Mouse (Mus musculus): ENCODE results near the gene Sgcd. TPM values are rescaled to one million over a fixed set of nuclear protein-coding genes. Genes with fewer than 3 reads are reported as not detected.

Sgcd gene
- polyA plus RNA-seq, 1 experiment from 2014 or later: 2.5 TPM

DNA sequence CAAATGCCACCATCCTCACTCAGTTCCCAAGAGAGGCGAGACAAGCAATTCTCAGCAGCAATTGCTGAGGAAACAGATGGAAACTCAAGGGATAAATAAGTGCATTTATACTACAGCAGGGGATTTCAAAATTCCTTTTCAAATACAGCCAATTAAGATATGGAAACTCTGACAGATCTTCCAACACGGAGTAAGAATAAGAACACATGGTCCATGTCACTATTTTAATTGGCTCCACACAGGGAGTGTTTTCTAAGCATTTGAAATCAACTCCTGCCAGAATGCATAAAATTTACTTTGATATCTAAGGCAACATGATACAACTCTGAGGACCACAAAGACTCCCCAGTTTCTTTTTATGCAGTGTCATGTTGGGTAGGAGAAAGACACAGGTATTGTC, 49.0 kb downstream of the Sgcd start:
- no peak overlapping the region for H3K4me2 ChIP-seq (replicated peaks; ENCODE audit: low read depth, low read length)
- H3K36me3 ChIP-seq (ENCODE audit: insufficient read depth, low read length): no peaks in the 10 kb centered on the region
- H3K4me3 ChIP-seq (ENCODE audit: low read length): no peak overlapping the region
- H3K9ac ChIP-seq (replicated peaks; ENCODE audit: low read length): no peak overlapping the region
- H3K9me3 ChIP-seq (ENCODE audit: low read length): no peaks in the 10 kb centered on the region
- H3K27ac ChIP-seq (ENCODE audit: low read length): no peak overlapping the region
- ATAC-seq (ENCODE audit: low FRiP score, low TSS enrichment): no peak
- no peaks in the 10 kb centered on the region for H3K27me3 ChIP-seq (ENCODE audit: insufficient read depth, low read length)
- WGBS: 65% methylated on average over 2 of the region's 2 CpGs
- no peaks in the 10 kb centered on the region for H3K4me1 ChIP-seq (ENCODE audit: insufficient read depth, low read length)

DNA sequence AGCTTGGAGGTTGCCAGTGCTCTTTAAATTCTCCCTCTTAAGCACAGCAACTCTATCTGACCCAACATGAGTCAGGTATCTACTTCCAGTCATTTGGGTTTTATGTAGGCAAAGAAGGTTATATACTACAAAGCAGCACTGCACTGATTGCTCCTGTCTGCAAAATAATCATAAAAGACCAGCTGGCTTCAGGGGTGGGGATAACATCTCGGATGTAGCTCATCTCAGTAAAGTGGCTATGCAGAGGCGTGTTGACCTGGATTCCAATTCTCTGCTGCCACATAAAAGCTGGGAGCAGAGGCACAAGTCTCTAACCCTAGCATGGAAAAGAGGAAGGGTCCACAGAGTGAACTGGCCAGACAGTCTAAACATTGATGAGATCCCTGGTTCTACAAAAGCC, 71.2 kb downstream of the Sgcd start:
- no peaks in the 10 kb centered on the region for H3K27me3 ChIP-seq (ENCODE audit: insufficient read depth, low read length)
- no peak overlapping the region for H3K4me2 ChIP-seq (replicated peaks; ENCODE audit: low read depth, low read length)
- H3K27ac ChIP-seq (ENCODE audit: low read length): no peak overlapping the region
- H3K36me3 ChIP-seq (ENCODE audit: insufficient read depth, low read length): no peaks in the 10 kb centered on the region
- ATAC-seq (ENCODE audit: low FRiP score, low TSS enrichment): no peak
- WGBS: 79% methylated on average over 2 of the region's 2 CpGs
- H3K4me3 ChIP-seq (ENCODE audit: low read length): no peak overlapping the region
- no peak overlapping the region for H3K9ac ChIP-seq (replicated peaks; ENCODE audit: low read length)
- no peaks in the 10 kb centered on the region for H3K4me1 ChIP-seq (ENCODE audit: insufficient read depth, low read length)
- no peaks in the 10 kb centered on the region for H3K9me3 ChIP-seq (ENCODE audit: low read length)

DNA sequence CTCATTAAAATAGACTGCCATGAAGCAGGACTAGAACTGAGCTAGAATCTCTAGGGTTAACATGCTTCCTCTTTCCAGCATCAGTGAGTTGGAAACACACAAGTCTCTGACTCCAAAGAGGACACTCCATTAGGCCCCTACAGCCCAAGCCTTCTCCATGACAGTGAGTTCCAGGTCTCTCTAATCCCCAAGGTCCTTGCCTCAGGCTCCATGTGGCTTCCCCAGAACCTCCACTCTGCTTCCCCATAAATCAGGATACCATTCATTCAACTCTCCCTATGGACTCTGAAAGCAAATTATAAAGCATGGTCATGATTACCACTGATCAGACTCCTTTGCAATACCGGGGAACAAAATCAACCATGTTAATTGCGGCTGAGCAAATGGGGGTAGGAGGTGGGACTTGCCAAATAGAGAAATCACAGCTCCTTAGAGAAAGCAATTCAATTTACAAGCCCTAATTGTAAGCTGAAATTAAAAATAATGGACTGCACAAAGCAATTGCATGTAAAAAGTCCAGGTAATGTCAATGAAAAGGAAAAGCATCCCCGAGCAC, 97.1 kb downstream of the Sgcd start:
- no peaks in the 10 kb centered on the region for H3K4me1 ChIP-seq (ENCODE audit: insufficient read depth, low read length)
- H3K9ac ChIP-seq (replicated peaks; ENCODE audit: low read length): no peak overlapping the region
- H3K27me3 ChIP-seq (ENCODE audit: insufficient read depth, low read length): no peaks in the 10 kb centered on the region
- 92% methylated on average over 3 of the region's 3 CpGs for WGBS
- no peak for ATAC-seq (ENCODE audit: low FRiP score, low TSS enrichment)
- no peak overlapping the region for H3K4me3 ChIP-seq (ENCODE audit: low read length)
- no peaks in the 10 kb centered on the region for H3K36me3 ChIP-seq (ENCODE audit: insufficient read depth, low read length)
- no peak overlapping the region for H3K4me2 ChIP-seq (replicated peaks; ENCODE audit: low read depth, low read length)
- no peaks in the 10 kb centered on the region for H3K9me3 ChIP-seq (ENCODE audit: low read length)
- no peak overlapping the region for H3K27ac ChIP-seq (ENCODE audit: low read length)

DNA sequence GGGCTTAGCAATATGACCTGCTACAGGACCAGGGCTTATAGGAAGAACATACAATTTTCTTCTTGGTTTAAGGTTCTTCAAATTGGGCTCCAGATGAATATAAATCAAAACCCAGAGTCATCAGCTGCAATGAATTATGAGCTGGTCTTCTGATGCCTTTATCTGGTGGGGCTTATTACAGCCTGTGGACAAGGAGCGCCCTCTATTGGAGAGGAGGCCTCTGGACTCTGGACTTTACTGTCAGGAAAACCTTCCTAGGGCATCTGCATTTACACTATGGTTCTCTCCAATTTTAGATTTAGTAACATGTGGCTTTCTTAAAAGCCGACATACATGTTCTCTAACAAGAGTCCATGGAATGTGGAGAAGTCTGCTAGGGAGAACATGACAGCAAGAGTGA, 98.5 kb downstream of the Sgcd start:
- Histone ChIP-seq H3K27me3 (ENCODE audit: insufficient read depth, low read length) (no peaks in the 10 kb centered on the region), H3K36me3 (ENCODE audit: insufficient read depth, low read length) (no peaks in the 10 kb centered on the region), H3K4me3 (ENCODE audit: low read length) (no peak overlapping the region), H3K9ac (replicated peaks; ENCODE audit: low read length) (no peak overlapping the region), H3K4me1 (ENCODE audit: insufficient read depth, low read length) (no peaks in the 10 kb centered on the region), H3K27ac (ENCODE audit: low read length) (no peak overlapping the region), H3K4me2 (replicated peaks; ENCODE audit: low read depth, low read length) (no peak overlapping the region), H3K9me3 (ENCODE audit: low read length) (no peaks in the 10 kb centered on the region)
- 65% methylated on average over 2 of the region's 2 CpGs for WGBS
- ATAC-seq (ENCODE audit: low FRiP score, low TSS enrichment): no peak

DNA sequence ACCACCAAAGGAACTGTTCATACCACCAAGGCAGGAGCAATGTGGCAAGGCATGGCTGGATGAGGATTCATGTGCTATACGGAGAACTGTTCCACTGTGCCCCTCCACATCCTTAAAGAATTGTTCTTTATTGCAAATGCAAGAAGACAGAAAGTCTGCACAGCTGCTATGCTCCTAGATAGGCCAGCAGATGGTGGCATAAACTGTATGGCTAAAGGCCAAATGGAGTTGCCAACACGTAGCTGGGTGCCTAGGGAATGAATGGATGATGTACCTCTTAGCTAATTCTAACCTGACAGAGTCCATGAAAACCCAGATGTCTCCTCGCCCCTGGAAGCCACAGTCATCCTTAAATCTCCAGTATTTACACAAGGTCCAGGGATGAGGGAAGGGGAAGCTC, 103.5 kb downstream of the Sgcd start:
- Histone ChIP-seq H3K4me3 (ENCODE audit: low read length) (no peak overlapping the region), H3K9me3 (ENCODE audit: low read length) (no peaks in the 10 kb centered on the region), H3K27me3 (ENCODE audit: insufficient read depth, low read length) (no peaks in the 10 kb centered on the region), H3K36me3 (ENCODE audit: insufficient read depth, low read length) (no peaks in the 10 kb centered on the region), H3K27ac (ENCODE audit: low read length) (no peak overlapping the region), H3K4me2 (replicated peaks; ENCODE audit: low read depth, low read length) (no peak overlapping the region), H3K9ac (replicated peaks; ENCODE audit: low read length) (no peak overlapping the region), H3K4me1 (ENCODE audit: insufficient read depth, low read length) (no peaks in the 10 kb centered on the region)
- 56% methylated on average over 3 of the region's 3 CpGs for WGBS
- ATAC-seq (ENCODE audit: low FRiP score, low TSS enrichment): no peak

DNA sequence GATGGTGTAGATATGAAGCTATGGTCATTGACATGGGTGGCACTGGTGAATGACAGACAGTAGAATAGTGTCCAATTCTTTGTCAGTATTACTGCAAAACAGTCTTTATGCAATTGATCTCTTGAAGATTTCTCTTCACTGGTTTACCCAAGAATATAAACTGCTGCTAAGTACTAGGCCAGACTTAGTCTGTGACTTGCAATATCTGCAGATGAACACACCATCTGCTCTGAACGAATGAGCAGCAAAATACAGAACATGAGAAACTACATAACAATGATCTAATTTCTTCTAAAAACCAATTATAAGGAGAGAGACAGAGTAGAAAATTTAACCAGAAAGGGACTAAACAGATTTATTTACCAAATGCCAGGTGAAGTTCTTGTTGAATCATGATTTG, 105.2 kb downstream of the Sgcd start:
- H3K9ac ChIP-seq (replicated peaks; ENCODE audit: low read length): no peak overlapping the region
- no peak overlapping the region for H3K4me3 ChIP-seq (ENCODE audit: low read length)
- no peaks in the 10 kb centered on the region for H3K4me1 ChIP-seq (ENCODE audit: insufficient read depth, low read length)
- no peak overlapping the region for H3K4me2 ChIP-seq (replicated peaks; ENCODE audit: low read depth, low read length)
- H3K9me3 ChIP-seq (ENCODE audit: low read length): no peaks in the 10 kb centered on the region
- H3K27me3 ChIP-seq (ENCODE audit: insufficient read depth, low read length): no peaks in the 10 kb centered on the region
- H3K27ac ChIP-seq (ENCODE audit: low read length): no peak overlapping the region
- no peak for ATAC-seq (ENCODE audit: low FRiP score, low TSS enrichment)
- no peaks in the 10 kb centered on the region for H3K36me3 ChIP-seq (ENCODE audit: insufficient read depth, low read length)
- WGBS: 65% methylated on average over 1 of the region's 1 CpGs

DNA sequence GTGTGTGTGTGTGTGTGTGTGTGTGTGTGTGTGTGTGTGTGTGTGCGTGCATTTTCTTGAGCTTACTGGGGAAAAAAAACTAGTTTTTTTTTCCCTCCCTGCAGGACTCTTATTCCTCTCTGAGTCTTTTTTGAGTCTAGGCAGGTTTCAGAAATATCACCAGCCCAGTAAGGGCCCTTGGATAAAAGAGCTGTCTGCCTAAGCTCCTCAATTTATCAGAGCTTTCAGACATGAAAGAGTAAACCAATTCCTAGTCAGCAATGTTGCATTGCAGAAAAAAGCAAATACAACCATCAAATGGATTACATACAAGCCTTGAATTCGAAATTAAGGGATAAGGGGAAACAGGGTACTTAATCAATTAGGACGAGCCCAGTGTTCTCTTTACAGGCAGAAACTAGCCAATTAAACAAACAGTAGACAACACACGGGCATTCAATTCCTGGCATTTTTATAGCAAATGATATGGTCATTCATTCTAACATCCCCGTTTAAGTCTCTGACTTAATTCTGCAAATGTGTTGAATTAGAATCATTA, 112.1 kb downstream of the Sgcd start:
- no peaks in the 10 kb centered on the region for H3K27me3 ChIP-seq (ENCODE audit: insufficient read depth, low read length)
- no peak for ATAC-seq (ENCODE audit: low FRiP score, low TSS enrichment)
- no peak overlapping the region for H3K9ac ChIP-seq (replicated peaks; ENCODE audit: low read length)
- no peaks in the 10 kb centered on the region for H3K36me3 ChIP-seq (ENCODE audit: insufficient read depth, low read length)
- no peak overlapping the region for H3K4me3 ChIP-seq (ENCODE audit: low read length)
- WGBS: 58% methylated on average over 5 of the region's 5 CpGs
- H3K27ac ChIP-seq (ENCODE audit: low read length): no peak overlapping the region
- H3K9me3 ChIP-seq (ENCODE audit: low read length): no peaks in the 10 kb centered on the region
- H3K4me2 ChIP-seq (replicated peaks; ENCODE audit: low read depth, low read length): no peak overlapping the region
- no peaks in the 10 kb centered on the region for H3K4me1 ChIP-seq (ENCODE audit: insufficient read depth, low read length)

DNA sequence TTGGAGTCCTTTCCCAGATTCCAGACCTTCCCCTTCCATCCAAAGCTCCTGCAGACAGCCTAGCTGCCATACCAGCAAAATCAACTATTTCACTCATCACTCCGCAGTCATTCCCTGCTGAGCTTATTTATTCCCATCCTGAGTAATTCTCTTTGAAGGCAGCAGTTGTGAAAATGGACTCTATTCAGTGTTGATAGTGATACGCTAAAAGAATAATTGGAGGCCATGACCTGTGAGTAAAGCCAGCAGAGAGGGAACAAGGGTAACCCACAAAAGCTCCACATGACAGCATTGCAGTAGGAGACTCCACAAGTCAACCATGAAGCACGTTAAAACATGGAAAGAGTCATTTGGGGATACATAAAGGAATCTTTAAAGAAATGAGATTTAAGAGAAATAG, 142.9 kb downstream of the Sgcd start:
- no peak overlapping the region for H3K9ac ChIP-seq (replicated peaks; ENCODE audit: low read length)
- 53% methylated on average over 3 of the region's 3 CpGs for WGBS
- no peak overlapping the region for H3K4me3 ChIP-seq (ENCODE audit: low read length)
- no peaks in the 10 kb centered on the region for H3K4me1 ChIP-seq (ENCODE audit: insufficient read depth, low read length)
- no peaks in the 10 kb centered on the region for H3K9me3 ChIP-seq (ENCODE audit: low read length)
- ATAC-seq (ENCODE audit: low FRiP score, low TSS enrichment): no peak
- H3K4me2 ChIP-seq (replicated peaks; ENCODE audit: low read depth, low read length): no peak overlapping the region
- H3K27ac ChIP-seq (ENCODE audit: low read length): no peak overlapping the region
- H3K36me3 ChIP-seq (ENCODE audit: insufficient read depth, low read length): no peaks in the 10 kb centered on the region
- no peaks in the 10 kb centered on the region for H3K27me3 ChIP-seq (ENCODE audit: insufficient read depth, low read length)

DNA sequence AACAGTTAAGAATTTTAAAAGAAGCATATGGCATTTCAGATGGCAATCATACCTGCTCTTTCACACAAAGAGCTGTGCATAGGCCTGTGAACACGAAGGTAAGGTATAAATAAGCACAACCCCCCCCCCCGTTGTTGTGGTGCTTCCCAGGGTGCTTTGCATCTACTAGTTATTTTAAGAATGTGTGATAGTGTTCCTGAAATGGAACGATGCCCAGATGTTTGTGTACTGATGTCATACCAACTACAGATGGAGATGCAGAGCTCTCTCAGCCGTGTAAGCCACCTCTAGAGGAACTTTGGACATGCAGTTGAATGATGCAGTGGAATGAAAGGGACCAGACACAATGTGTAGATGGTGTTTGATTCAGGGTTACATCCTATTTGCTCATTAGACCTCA, 155.5 kb downstream of the Sgcd start:
- H3K9ac ChIP-seq (replicated peaks; ENCODE audit: low read length): no peak overlapping the region
- H3K4me1 ChIP-seq (ENCODE audit: insufficient read depth, low read length): no peaks in the 10 kb centered on the region
- no peak for ATAC-seq (ENCODE audit: low FRiP score, low TSS enrichment)
- no peaks in the 10 kb centered on the region for H3K9me3 ChIP-seq (ENCODE audit: low read length)
- H3K36me3 ChIP-seq (ENCODE audit: insufficient read depth, low read length): no peaks in the 10 kb centered on the region
- 65% methylated on average over 4 of the region's 4 CpGs for WGBS
- H3K4me2 ChIP-seq (replicated peaks; ENCODE audit: low read depth, low read length): no peak overlapping the region
- H3K27me3 ChIP-seq (ENCODE audit: insufficient read depth, low read length): no peaks in the 10 kb centered on the region
- no peak overlapping the region for H3K4me3 ChIP-seq (ENCODE audit: low read length)
- H3K27ac ChIP-seq (ENCODE audit: low read length): no peak overlapping the region

DNA sequence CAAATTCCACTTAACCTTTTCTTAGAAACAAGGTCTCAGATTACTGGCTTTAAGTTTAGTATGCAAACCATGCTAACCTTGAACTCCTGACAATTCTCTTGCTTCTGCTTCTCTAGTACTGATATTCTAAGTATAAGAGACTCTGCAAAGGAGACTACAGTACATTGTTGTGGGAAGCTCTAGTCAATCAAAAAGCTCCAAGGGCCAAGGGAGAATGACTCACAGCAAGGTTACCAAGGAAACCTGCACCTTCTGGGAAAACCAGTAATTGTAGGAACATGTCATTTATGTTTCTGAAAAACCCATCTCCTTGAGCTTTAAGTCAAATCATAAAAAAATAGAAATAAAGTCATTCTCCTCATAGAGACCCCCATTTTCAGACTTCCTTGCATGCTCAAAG, 178.5 kb downstream of the Sgcd start:
- no peaks in the 10 kb centered on the region for H3K27me3 ChIP-seq (ENCODE audit: insufficient read depth, low read length)
- H3K9me3 ChIP-seq (ENCODE audit: low read length): peaks cover 5% of the 10 kb centered on the region; the same call in 1 of the 2 replicates
- H3K27ac ChIP-seq (ENCODE audit: low read length): no peak overlapping the region
- H3K4me2 ChIP-seq (replicated peaks; ENCODE audit: low read depth, low read length): no peak overlapping the region
- H3K36me3 ChIP-seq (ENCODE audit: insufficient read depth, low read length): no peaks in the 10 kb centered on the region
- no peak for ATAC-seq (ENCODE audit: low FRiP score, low TSS enrichment)
- H3K9ac ChIP-seq (replicated peaks; ENCODE audit: low read length): no peak overlapping the region
- H3K4me1 ChIP-seq (ENCODE audit: insufficient read depth, low read length): no peaks in the 10 kb centered on the region
- H3K4me3 ChIP-seq (ENCODE audit: low read length): no peak overlapping the region
